Mouse (Mus musculus) liver, postnatal 0 days (tissue): ENCODE data around the gene Prkcb.

ENCODE experiments used
- CTCF ChIP-seq: sonication (generic); IDR thresholded peaks from 2 replicates; pipeline ENCODE4 v1.5.1; 2016; ENCODE audit warnings: antibody characterized with exemption, low read depth
- EP300 ChIP-seq: IDR thresholded peaks from 2 replicates; pipeline ENCODE4 v1.6.1; 2016; ENCODE audit warnings: antibody characterized with exemption, low read depth, mild to moderate bottlenecking

DNA sequence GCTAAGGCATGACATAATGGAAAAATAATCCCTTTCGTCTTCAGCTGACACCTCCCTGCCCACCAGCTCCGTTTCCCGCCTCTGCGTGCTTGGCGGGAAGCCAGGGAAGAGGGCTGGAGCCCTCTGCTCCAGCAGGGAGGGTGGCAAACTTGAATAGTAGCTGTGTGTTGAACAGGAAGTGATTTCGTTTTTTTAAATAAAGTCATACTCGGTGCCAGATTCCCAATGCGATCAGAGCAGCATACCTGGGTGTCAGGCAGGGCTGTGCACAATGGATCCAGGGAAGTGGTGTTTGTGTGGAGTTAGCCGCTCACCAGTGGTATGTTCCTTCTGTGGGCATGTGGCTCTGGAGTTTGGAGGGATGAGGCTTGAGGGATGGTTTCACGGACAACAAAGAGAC is 89.9 kb downstream of the Prkcb start:
- TF ChIP-seq EP300 = no peak
- no peak for TF ChIP-seq CTCF
